Mouse (Mus musculus) MEL (cell line): ENCODE data around the gene Zfp511. TPM values are rescaled to one million over a fixed set of nuclear protein-coding genes. Genes with fewer than 3 reads are reported as not detected.

Source experiments
- DNase-seq: peaks from one replicate; pipeline ENCODE4 v3.0.0; 2011; ENCODE audit warnings: low read depth, low spot score
- H3K27ac ChIP-seq: 2 replicates; pipeline ENCODE4 v1.5.1; 2012; ENCODE audit warnings: low read depth, mild to moderate bottlenecking, control low read depth, low read length, moderate library complexity; ENCODE audit not compliant: control insufficient read depth
- H3K27me3 ChIP-seq, 2 experiments: fragments of 150-350 bp in 1 of 2; sonication (generic) in 1 of 2; 2 replicates each; pipeline ENCODE4 v1.6.1; 2012; ENCODE audit warnings: low read length in 2 of 2, mild to moderate bottlenecking in 2 of 2, improper control_type of control experiment in 1 of 2, moderate library complexity in 1 of 2; ENCODE audit not compliant: insufficient read depth in 2 of 2, control insufficient read depth in 1 of 2
- H3K36me3 ChIP-seq, 2 experiments: 2 replicates each; pipeline ENCODE4 v1.6.1; 2012 to 2014; ENCODE audit warnings: low read length in 2 of 2, improper control_type of control experiment in 1 of 2, inconsistent platforms in 1 of 2, mild to moderate bottlenecking in 1 of 2; ENCODE audit not compliant: insufficient read depth in 2 of 2, control insufficient read depth in 1 of 2
- H3K4me1 ChIP-seq, 2 experiments: fragments of 150-350 bp in 1 of 2; sonication (generic) in 1 of 2; 2 replicates each; pipeline ENCODE4 v1.6.1; 2012; ENCODE audit warnings: low read length in 2 of 2, improper control_type of control experiment in 1 of 2, mild to moderate bottlenecking in 1 of 2; ENCODE audit not compliant: insufficient read depth in 2 of 2, control insufficient read depth in 1 of 2
- H3K4me3 ChIP-seq, 2 experiments: fragments of 150-350 bp in 1 of 2; sonication (generic) in 1 of 2; 2 replicates each; pipeline ENCODE4 v1.5.1; 2012; ENCODE audit warnings: low read depth in 2 of 2, low read length in 2 of 2, mild to moderate bottlenecking in 2 of 2, moderate library complexity in 2 of 2, control low read depth in 1 of 2, improper control_type of control experiment in 1 of 2; ENCODE audit not compliant: control insufficient read depth in 1 of 2, insufficient read depth in 1 of 2
- H3K79me2 ChIP-seq: 2 replicates; pipeline ENCODE4 v1.6.1; 2012; ENCODE audit warnings: mild to moderate bottlenecking, low read length, moderate library complexity; ENCODE audit not compliant: control insufficient read depth, poor library complexity, insufficient read depth
- H3K9ac ChIP-seq: 2 replicates; pipeline ENCODE4 v1.6.1; 2012; ENCODE audit warnings: low read depth, mild to moderate bottlenecking, control low read depth, low read length, moderate library complexity; ENCODE audit not compliant: control insufficient read depth, poor library complexity, severe bottlenecking
- H3K9me3 ChIP-seq: fragments of 150-350 bp; sonication (generic); replicated peaks from 2 replicates; pipeline ENCODE4 v1.6.1; 2012; ENCODE audit warnings: mild to moderate bottlenecking, low read length, improper control_type of control experiment, moderate library complexity; ENCODE audit not compliant: insufficient read depth
- BHLHE40 ChIP-seq: IDR thresholded peaks from 2 replicates; pipeline ENCODE4 v1.6.1; 2012; ENCODE audit warnings: low read depth, mild to moderate bottlenecking, inconsistent platforms, low read length, improper control_type of control experiment, borderline replicate concordance
- CHD1 ChIP-seq: IDR thresholded peaks from 2 replicates; pipeline ENCODE4 v1.6.1; 2012; ENCODE audit warnings: low read depth, mild to moderate bottlenecking, inconsistent platforms, low read length, improper control_type of control experiment
- CHD2 ChIP-seq: IDR thresholded peaks from 2 replicates; pipeline ENCODE4 v1.6.1; 2011; ENCODE audit warnings: low read length, improper control_type of control experiment
- CTCF ChIP-seq, 3 experiments: IDR thresholded peaks in 2 of 3; conservative IDR thresholded peaks in 1 of 3; 2 replicates each; pipeline ENCODE4 v1.5.1; 2011 to 2012; ENCODE audit warnings: low read length in 3 of 3, low read depth in 2 of 3, mild to moderate bottlenecking in 2 of 3, improper control_type of control experiment in 1 of 3, inconsistent platforms in 1 of 3, mixed read lengths in 1 of 3, moderate library complexity in 1 of 3; ENCODE audit not compliant: control insufficient read depth in 1 of 3, insufficient read depth in 1 of 3, poor library complexity in 1 of 3, severe bottlenecking in 1 of 3
- E2F4 ChIP-seq: IDR thresholded peaks from 2 replicates; pipeline ENCODE4 v1.6.1; 2011; ENCODE audit warnings: low read depth, low read length, improper control_type of control experiment, borderline replicate concordance
- EP300 ChIP-seq, 2 experiments: IDR thresholded peaks; 2 replicates each; pipeline ENCODE4 v1.6.1; 2011; ENCODE audit warnings: improper control_type of control experiment in 2 of 2, low read length in 2 of 2, low read depth in 1 of 2, mild to moderate bottlenecking in 1 of 2
- JUND ChIP-seq: IDR thresholded peaks from 2 replicates; pipeline ENCODE4 v1.6.1; 2011; ENCODE audit warnings: low read depth, mild to moderate bottlenecking, improper control_type of control experiment, low read length
- MAFK ChIP-seq: IDR thresholded peaks from 2 replicates; pipeline ENCODE4 v1.6.1; 2011; ENCODE audit warnings: low read depth, mild to moderate bottlenecking, low read length, improper control_type of control experiment, borderline replicate concordance
- MAX ChIP-seq: IDR thresholded peaks from 2 replicates; pipeline ENCODE4 v1.6.1; 2011; ENCODE audit warnings: low read length, improper control_type of control experiment
- MAZ ChIP-seq: IDR thresholded peaks from 2 replicates; pipeline ENCODE4 v1.6.1; 2012; ENCODE audit warnings: low read depth, mild to moderate bottlenecking, inconsistent platforms, low read length, improper control_type of control experiment
- MEF2A ChIP-seq: IDR thresholded peaks from 2 replicates; pipeline ENCODE4 v1.6.1; 2014; ENCODE audit warnings: low read depth, mild to moderate bottlenecking, inconsistent platforms, low read length, improper control_type of control experiment; ENCODE audit not compliant: poor library complexity, insufficient replicate concordance, severe bottlenecking; ENCODE audit errors: extremely low read depth
- MXI1 ChIP-seq: IDR thresholded peaks from 2 replicates; pipeline ENCODE4 v1.6.1; 2011; ENCODE audit warnings: mild to moderate bottlenecking, low read depth, low read length, improper control_type of control experiment
- MYB ChIP-seq: IDR thresholded peaks from 2 replicates; pipeline ENCODE4 v1.6.1; 2011; ENCODE audit warnings: mild to moderate bottlenecking, low read depth, low read length, improper control_type of control experiment
- MYC ChIP-seq: IDR thresholded peaks from 2 replicates; pipeline ENCODE4 v1.6.1; 2011; ENCODE audit warnings: low read depth, mild to moderate bottlenecking, low read length, improper control_type of control experiment, moderate library complexity
- NELFE ChIP-seq: IDR thresholded peaks from 2 replicates; pipeline ENCODE4 v1.6.1; 2011; ENCODE audit warnings: low read depth, low read length, improper control_type of control experiment
- NRF1 ChIP-seq: IDR thresholded peaks from 2 replicates; pipeline ENCODE4 v1.6.1; 2014; ENCODE audit warnings: low read depth, mild to moderate bottlenecking, inconsistent platforms, low read length, improper control_type of control experiment, moderate library complexity; ENCODE audit not compliant: poor library complexity, insufficient read depth, severe bottlenecking
- POLR2AphosphoS5 ChIP-seq: IDR thresholded peaks from 2 replicates; pipeline ENCODE4 v1.6.1; 2012; ENCODE audit warnings: low read depth, borderline replicate concordance, mild to moderate bottlenecking, inconsistent platforms, low read length, moderate library complexity, mixed read lengths
- RAD21 ChIP-seq: IDR thresholded peaks from 2 replicates; pipeline ENCODE4 v1.6.1; 2011; ENCODE audit warnings: mild to moderate bottlenecking, low read depth, low read length, improper control_type of control experiment
- RCOR1 ChIP-seq: IDR thresholded peaks from 2 replicates; pipeline ENCODE4 v1.6.1; 2012; ENCODE audit warnings: low read depth, mild to moderate bottlenecking, inconsistent platforms, low read length, improper control_type of control experiment
- SIN3A ChIP-seq: IDR thresholded peaks from 2 replicates; pipeline ENCODE4 v1.6.1; 2012; ENCODE audit warnings: low read length, improper control_type of control experiment, inconsistent platforms
- SMC3 ChIP-seq: IDR thresholded peaks from 2 replicates; pipeline ENCODE4 v1.6.1; 2011; ENCODE audit warnings: low read depth, low read length, improper control_type of control experiment
- TAL1 ChIP-seq: IDR thresholded peaks from 2 replicates; pipeline ENCODE4 v1.6.1; 2012; ENCODE audit warnings: mild to moderate bottlenecking, inconsistent platforms, low read length, moderate library complexity, mixed read lengths
- TBP ChIP-seq: IDR thresholded peaks from 2 replicates; pipeline ENCODE4 v1.8.0; 2011; ENCODE audit warnings: low read depth, low read length, improper control_type of control experiment
- USF2 ChIP-seq, 2 experiments: IDR thresholded peaks; 2 replicates each; pipeline ENCODE4 v1.6.1; 2011 to 2012; ENCODE audit warnings: improper control_type of control experiment in 2 of 2, low read length in 2 of 2, borderline replicate concordance in 1 of 2, inconsistent platforms in 1 of 2, low read depth in 1 of 2, mild to moderate bottlenecking in 1 of 2; ENCODE audit not compliant: insufficient read depth in 1 of 2
- ZC3H11A ChIP-seq: IDR thresholded peaks from 2 replicates; pipeline ENCODE4 v1.6.1; 2012; ENCODE audit warnings: low read depth, mild to moderate bottlenecking, inconsistent platforms, low read length, improper control_type of control experiment
- ZMIZ1 ChIP-seq: IDR thresholded peaks from 2 replicates; pipeline ENCODE4 v1.6.1; 2012; ENCODE audit warnings: low read depth, mild to moderate bottlenecking, inconsistent platforms, low read length, improper control_type of control experiment, moderate library complexity
- ZNF384 ChIP-seq: IDR thresholded peaks from 2 replicates; pipeline ENCODE4 v1.6.1; 2012; ENCODE audit warnings: low read depth, mild to moderate bottlenecking, inconsistent platforms, low read length, improper control_type of control experiment
- polyA plus RNA-seq, 2 experiments: library from polyadenylated mRNA; stranded (reverse) in 1 of 2; unstranded in 1 of 2; fragments of >175 nt in 1 of 2; fragments of >200 nt in 1 of 2; gene quantifications; 2 replicates each; pipeline versions ENCODE4 v1.2.1 to v1.2.4; 2012; ENCODE audit warnings: low replicate concordance in 2 of 2, low read depth in 1 of 2; ENCODE audit not compliant: insufficient read length in 2 of 2, insufficient read depth in 1 of 2, missing spikeins in 1 of 2
- total RNA-seq: library from RNA; depleted of rRNA; stranded (reverse); fragments of 300-350 nt; gene quantifications from 2 replicates; pipeline ENCODE4 v1.2.3, GENCODE M21; 2012

Gene Zfp511
- total and polyA plus RNA-seq, 3 experiments, result 35.6 to 51.5 TPM; not detected in 1

- Histone ChIP-seq H3K27ac (no peak overlapping the region), H3K9me3 (no peaks in the 10 kb centered on the region), H3K4me3 (no peak overlapping the region)
- peak; percentile 82 for TF ChIP-seq ZC3H11A
- peak; percentile 56; the same call in 1 of the 2 replicates for TF ChIP-seq TBP
- peak; percentile 74 to 92 (median 80) for TF ChIP-seq CTCF (IDR thresholded peaks at IDR 0.05 in 2 of 3, conservative IDR thresholded peaks at IDR 0.05 in 1 of 3; ENCODE audit: control insufficient read depth in 1 of 3, insufficient read depth in 1 of 3, low read depth in 2 of 3, low read length in 3 of 3, poor library complexity in 1 of 3, severe bottlenecking in 1 of 3)
- TF ChIP-seq MAFK, result no peak
- TF ChIP-seq POLR2AphosphoS5, result no peak
- no peak for TF ChIP-seq E2F4
- no peak for TF ChIP-seq TAL1
- peak; percentile 78 for TF ChIP-seq RAD21
- no peak for TF ChIP-seq MYB
- TF ChIP-seq CHD1, result no peak
- peak; percentile 95 for TF ChIP-seq SMC3
- no peak for TF ChIP-seq SIN3A
- TF ChIP-seq MYC, result no peak
- no peak for TF ChIP-seq RCOR1
- TF ChIP-seq JUND, result peak; percentile 70; the same call in 1 of the 2 replicates
- no peak for TF ChIP-seq NRF1
- TF ChIP-seq NELFE, result 0 out of 2 replicates have a peak, but pooled peaks have one; percentile 28
- TF ChIP-seq ZNF384, result no peak
- no peak for TF ChIP-seq EP300 (IDR thresholded peaks at IDR 0.05; ENCODE audit: low read depth in 1 of 2, low read length in 2 of 2)
- TF ChIP-seq CHD2, result no peak
- TF ChIP-seq, all 39 proteins: peak for 7
- H3K9ac ChIP-seq, result no peak overlapping the region
- no peaks in the 10 kb centered on the region for H3K27me3 ChIP-seq
- no peaks in the 10 kb centered on the region for H3K79me2 ChIP-seq
- H3K36me3 ChIP-seq, result no peaks in the 10 kb centered on the region
- H3K4me1 ChIP-seq, result no peaks in the 10 kb centered on the region
- DNase-seq, result peak; percentile 82
These were observed 26.9 kb downstream of the Zfp511 start for GRCm38 (mm10) chr7:140063092-140063491.

GRCm38 (mm10) chr7:140067397-140067796 is 31.2 kb downstream of the Zfp511 start:
- no peak for DNase-seq
- no peaks in the 10 kb centered on the region; a peak in 1 of 4 replicates for H3K27me3 ChIP-seq
- TF ChIP-seq MYB (no peak), BHLHE40 (no peak), MEF2A (no peak), USF2 (IDR thresholded peaks at IDR 0.05; ENCODE audit: borderline replicate concordance in 1 of 2, insufficient read depth in 1 of 2, low read depth in 1 of 2, low read length in 2 of 2) (no peak), MAX (no peak), ZMIZ1 (no peak), MAZ (no peak), MXI1 (no peak), TAL1 (no peak), E2F4 (no peak)
- H3K4me1 ChIP-seq, result no peaks in the 10 kb centered on the region
- H3K9me3 ChIP-seq, result no peaks in the 10 kb centered on the region
- H3K36me3 ChIP-seq, result no peaks in the 10 kb centered on the region
- H3K27ac ChIP-seq, result no peak overlapping the region
- H3K9ac ChIP-seq, result no peak overlapping the region
- no peaks in the 10 kb centered on the region for H3K79me2 ChIP-seq
- H3K4me3 ChIP-seq, result no peak overlapping the region
